Mouse (Mus musculus): ENCODE measurements around the gene Zdhhc17.
A peak's percentile ranks its signal among the peaks of the same experiment; 100 is the strongest.

Gene Zdhhc17

DNA sequence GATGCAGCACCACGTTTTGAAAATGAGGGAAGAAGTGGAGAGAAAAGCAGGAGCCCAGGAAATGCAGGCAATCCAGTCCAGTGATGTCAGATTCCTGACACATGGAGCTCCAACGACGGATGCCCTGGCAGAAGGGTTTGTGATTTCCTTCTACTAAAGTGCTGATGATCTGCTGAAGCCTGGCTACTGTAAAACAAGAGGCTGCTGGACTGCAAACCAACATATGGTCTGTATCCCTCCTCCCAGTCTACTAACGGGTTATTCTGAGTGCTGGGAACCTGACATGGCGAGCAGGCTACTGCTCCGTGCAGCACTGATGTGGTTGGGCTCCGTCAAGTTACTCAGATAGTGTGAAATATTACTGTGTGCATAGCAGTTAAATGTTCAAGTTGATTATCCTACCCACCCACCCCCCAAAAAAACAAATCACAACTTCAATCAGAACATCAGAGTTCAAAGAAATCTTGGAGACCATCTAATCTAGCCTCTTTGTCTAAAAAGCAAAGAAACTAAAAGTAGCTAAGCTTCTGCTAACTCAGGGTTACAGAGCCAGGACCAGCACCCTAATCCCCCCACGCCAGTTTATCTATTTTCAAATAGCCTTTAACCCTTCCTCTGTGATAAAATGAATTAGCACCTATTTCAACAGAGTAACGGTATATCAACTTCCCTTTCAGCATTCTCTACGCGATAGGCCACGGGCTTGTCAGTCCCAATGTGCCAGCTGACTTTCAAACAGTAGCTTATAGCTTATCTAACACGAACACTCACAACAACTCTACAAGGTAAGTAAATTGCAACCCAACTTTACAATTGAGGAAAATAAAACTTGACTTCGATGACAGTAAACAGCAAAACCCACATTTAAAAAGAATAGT lies 4.1 kb downstream of the Zdhhc17 start:
- no peak for DNase-seq (ENCODE audit: low spot score in 2 of 2)

GRCm38 (mm10) chr10:111004220-111004619 lies 5.7 kb downstream of the Zdhhc17 start:
- no peak for DNase-seq (ENCODE audit: low spot score in 2 of 2)

- DNase-seq (ENCODE audit: low spot score in 2 of 2): no peak
Measured at GRCm38 (mm10) chr10:110999201-110999600, 10.7 kb downstream of the Zdhhc17 start.

DNA sequence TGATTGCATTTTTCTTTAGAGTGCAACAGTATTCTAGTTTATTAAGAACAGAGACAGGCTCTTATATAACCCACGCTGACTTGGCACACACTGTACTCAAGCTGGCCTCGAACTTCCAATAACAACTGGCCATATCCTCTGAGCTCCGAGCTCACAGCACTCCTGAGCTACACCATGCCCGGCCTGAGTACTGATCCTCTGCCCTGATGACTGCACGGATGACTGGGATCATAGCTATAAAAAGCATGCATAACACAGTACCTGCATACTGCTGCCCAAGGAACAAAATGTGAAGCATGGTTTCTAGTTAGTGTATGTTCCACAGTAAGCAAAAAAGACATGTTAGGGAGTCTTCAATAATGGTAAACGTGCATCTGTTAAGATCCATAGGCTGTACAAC lies 12.8 kb downstream of the Zdhhc17 start:
- DNase-seq (ENCODE audit: low spot score in 2 of 2): no peak

GRCm38 (mm10) chr10:110994761-110995160 lies 15.2 kb downstream of the Zdhhc17 start:
- no peak for DNase-seq (ENCODE audit: low spot score in 2 of 2)

- DNase-seq (ENCODE audit: low spot score in 2 of 2): no peak
Measured at GRCm38 (mm10) chr10:110993249-110993648, 16.7 kb downstream of the Zdhhc17 start.

GRCm38 (mm10) chr10:110992047-110992431 lies 17.9 kb downstream of the Zdhhc17 start:
- DNase-seq (ENCODE audit: low spot score in 2 of 2): no peak

GRCm38 (mm10) chr10:110991307-110992046 lies 18.5 kb downstream of the Zdhhc17 start:
- DNase-seq (ENCODE audit: low spot score in 2 of 2): no peak

GRCm38 (mm10) chr10:110989729-110990128 lies 20.2 kb downstream of the Zdhhc17 start:
- no peak for DNase-seq (ENCODE audit: low spot score in 2 of 2)

GRCm38 (mm10) chr10:110986682-110987081 lies 23.3 kb downstream of the Zdhhc17 start:
- no peak for DNase-seq (ENCODE audit: low spot score in 2 of 2)

GRCm38 (mm10) chr10:110982771-110983170 lies 27.2 kb downstream of the Zdhhc17 start:
- no peak for DNase-seq (ENCODE audit: low spot score in 2 of 2)

- no peak for DNase-seq (ENCODE audit: low spot score in 2 of 2)
Measured at GRCm38 (mm10) chr10:110980441-110980840, 29.5 kb downstream of the Zdhhc17 start.

DNA sequence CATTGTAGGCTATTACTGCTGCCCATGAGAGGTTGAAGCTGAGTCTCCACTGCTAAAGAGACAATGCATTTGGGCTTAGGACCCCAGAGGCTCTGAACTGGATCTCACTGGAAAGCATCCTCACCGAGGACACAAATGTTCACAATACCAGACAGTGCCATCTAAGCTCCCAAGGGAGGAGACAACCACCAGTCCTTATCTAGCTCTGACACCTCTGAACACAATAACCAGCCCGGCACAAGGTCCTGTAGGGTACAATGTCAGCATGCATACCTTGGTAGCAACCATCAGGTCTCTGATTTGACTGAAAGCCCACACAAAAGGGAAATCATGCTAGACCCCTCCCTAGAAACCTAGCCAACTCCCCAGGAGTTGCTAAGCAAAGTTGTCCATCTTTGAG lies 30.5 kb downstream of the Zdhhc17 start:
- DNase-seq (ENCODE audit: low spot score in 2 of 2): no peak

DNA sequence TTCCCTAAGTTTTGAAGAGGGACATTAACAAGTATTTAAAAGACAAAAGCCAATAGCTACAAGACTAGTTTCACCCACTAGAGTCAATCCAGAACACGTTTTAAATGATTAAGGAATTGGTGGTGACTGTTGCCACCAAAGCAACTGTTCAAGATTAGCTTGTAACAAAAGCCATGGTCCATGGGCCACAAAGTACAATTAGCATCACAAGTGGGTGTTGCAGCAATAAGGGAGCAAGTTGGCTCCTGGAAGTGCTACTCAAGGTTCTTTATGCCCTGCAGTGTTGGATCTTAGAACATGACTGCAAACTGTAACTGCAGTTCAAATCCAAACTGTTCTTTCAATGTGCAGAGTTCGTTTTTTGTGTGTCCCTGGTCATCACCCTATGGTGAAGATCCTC lies 32.6 kb downstream of the Zdhhc17 start:
- no peak for DNase-seq (ENCODE audit: low spot score in 2 of 2)

GRCm38 (mm10) chr10:110976046-110976445 lies 33.9 kb downstream of the Zdhhc17 start:
- DNase-seq (ENCODE audit: low spot score in 2 of 2): peak in 1 of 2 experiments; percentile 16

- DNase-seq (ENCODE audit: low spot score in 2 of 2): no peak
Measured at GRCm38 (mm10) chr10:110974885-110975284, 35.1 kb downstream of the Zdhhc17 start.

DNA sequence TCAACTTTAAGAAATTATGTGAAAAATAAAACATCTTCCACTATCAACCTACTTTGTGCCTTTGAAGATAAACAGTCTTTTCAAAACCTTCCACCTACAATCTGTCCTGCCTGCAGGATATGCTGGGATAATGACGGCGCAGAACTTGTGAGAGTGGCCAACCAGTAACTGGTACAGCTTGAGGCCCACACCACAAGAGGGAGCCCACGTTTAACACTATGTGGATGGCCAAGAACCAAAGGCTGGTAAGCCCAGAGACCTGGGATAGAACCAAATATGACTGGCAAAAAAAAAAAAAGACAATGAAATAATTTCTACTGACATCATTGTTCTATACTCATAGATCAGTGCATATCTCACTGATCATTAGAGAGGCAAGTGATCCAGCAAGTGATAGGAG lies 35.5 kb downstream of the Zdhhc17 start:
- DNase-seq (ENCODE audit: low spot score in 2 of 2): no peak

GRCm38 (mm10) chr10:110971998-110972397 lies 37.9 kb downstream of the Zdhhc17 start:
- no peak for DNase-seq (ENCODE audit: low spot score in 2 of 2)

GRCm38 (mm10) chr10:110971483-110971882 lies 38.5 kb downstream of the Zdhhc17 start:
- DNase-seq (ENCODE audit: low spot score in 2 of 2): no peak

GRCm38 (mm10) chr10:110971044-110971443 lies 38.9 kb downstream of the Zdhhc17 start:
- DNase-seq (ENCODE audit: low spot score in 2 of 2): no peak

GRCm38 (mm10) chr10:110962172-110962571 lies 47.8 kb downstream of the Zdhhc17 start:
- DNase-seq (ENCODE audit: low spot score in 2 of 2): no peak

- DNase-seq (ENCODE audit: low spot score in 2 of 2): no peak
Measured at GRCm38 (mm10) chr10:110960841-110961240, 49.1 kb downstream of the Zdhhc17 start.

DNA sequence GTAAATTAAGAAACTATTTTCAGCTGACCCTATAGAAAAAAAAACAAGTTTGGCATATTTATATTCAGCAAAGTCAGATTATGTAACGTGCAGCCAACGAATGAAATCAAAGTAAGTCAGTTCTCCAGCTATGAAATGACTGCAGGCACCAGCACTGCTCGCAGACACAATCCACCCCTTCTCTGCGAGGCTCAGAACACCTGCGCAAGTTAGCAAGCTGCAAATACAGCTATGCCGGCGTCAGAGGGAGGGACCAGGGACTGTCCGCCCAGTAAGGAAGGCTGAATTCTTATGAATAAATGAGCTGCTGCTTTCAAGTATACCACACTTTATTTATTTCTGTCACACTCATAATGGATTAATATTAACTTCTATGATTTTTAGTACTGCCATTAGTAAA lies 50.2 kb downstream of the Zdhhc17 start:
- DNase-seq (ENCODE audit: low spot score in 2 of 2): no peak
